Mouse (Mus musculus) common myeloid progenitor, adult 5-6 weeks (primary cell): ENCODE measurements around the gene Grip2. TPM values are rescaled to one million over a fixed set of nuclear protein-coding genes. Genes with fewer than 3 reads are reported as not detected.

Source experiments
- ATAC-seq: replicated peaks from 2 replicates; pipeline ENCODE4 v1.8.0; 2016; ENCODE audit warnings: low read depth, mild to moderate bottlenecking, moderate TSS enrichment, inconsistent platforms; ENCODE audit not compliant: poor library complexity, severe bottlenecking
- total RNA-seq: library from RNA; stranded (forward); fragments of 200-1000, 187-1606 nt; gene quantifications from 2 replicates; pipeline ENCODE4 v1.2.3, GENCODE M21; 2017

Grip2 gene
- total RNA-seq, 1 experiment from 2014 or later = not detected

DNA sequence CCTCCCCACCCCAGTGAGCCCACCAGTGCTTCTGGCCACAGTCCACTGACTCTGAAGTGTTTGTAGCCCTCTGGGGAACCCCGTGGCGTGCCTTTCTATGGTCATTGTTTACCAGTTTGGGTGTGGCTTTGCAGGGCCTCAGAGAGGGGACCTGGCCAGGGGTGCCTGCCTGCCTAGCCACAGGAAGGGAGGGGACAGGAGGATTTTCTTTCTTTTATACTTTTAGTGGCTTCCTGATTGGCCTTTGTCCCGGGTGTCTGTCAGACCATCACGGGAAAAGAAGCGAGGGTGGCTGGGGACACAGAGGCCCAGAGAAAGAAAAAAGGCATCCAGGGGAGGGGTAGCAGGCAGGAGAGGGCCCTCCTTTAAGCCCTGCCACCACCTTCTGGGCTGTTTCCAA lies 89.0 kb downstream of the Grip2 start:
- ATAC-seq = no peak

DNA sequence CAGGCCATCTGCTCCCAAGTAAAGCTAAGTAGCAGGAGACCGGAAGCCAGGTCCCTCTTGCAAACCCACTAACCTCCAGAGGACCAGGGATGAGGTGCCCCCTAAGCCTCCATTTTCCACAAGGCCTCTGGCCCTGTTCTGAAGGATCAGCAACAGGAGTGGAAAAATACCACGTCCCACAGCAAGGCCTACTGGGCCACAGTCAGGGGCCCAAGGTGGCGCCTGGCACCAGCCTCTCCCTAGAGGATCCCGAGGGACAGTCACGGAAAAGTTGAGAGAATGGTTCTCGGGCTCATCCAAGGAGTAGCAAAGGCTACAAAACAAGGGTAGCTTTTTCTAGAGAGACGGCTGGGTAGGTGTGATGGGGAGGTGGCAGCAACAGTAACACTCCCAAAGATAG lies 89.6 kb downstream of the Grip2 start:
- no peak for ATAC-seq

DNA sequence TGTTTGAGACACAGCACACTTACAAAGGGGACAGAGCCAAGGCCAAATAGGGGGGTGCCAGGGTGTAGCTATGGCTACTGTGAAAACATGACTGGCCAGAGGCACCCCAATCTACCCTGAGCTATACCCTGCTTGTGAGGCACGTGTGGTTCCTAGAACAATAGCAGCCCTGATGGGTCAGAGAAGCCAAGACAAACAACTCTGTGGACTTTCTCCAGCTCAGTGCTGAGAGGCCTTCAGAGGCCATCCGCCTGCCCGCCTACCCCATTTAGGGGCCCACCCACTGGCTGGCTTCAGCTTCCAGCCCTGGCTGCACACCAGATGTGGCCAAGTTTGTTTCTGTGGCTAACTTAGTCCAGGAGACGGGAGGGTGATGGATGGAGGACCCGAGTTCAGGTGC lies 90.6 kb downstream of the Grip2 start:
- ATAC-seq = no peak

DNA sequence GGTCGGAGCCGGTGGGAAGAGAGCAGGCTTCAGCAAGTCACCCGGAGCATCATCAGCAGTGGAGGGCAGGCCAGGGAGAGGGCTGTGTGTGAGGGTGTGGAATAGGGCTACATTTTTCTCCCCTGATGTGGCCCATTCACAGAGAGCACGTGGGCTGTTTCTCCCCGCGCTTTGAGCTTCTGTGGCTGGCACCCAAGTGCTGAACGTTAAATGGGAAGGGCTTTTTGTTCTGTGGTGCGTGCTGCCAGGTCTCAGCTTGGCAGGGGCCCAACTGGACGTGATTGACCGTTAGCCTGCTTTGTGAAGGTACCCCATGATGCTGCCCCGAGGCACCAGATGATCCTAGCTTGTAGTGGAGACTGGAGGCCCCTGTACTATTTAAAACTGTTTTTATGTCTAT lies 94.9 kb downstream of the Grip2 start:
- ATAC-seq = no peak

DNA sequence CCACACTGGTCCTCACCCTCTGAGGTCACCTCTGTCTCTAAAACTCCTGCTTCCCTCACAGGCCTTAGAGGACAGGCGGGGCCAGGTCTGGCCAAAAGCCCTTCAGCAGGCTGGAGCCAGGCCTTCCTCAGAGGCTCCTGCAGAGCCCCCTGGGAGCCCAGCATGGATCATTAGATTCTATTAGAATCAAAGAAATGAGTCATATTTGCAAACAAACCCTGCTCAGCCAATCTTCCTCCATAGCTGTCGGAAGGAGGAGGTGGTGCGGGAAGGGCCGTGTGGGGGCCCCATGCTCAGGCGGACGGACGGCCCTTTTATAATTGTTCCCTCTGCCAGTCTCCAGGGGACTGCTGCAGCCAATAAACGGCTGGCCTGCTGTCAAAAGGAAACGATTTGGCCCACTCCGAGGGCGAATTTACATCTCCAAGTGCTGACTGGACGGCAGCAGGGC lies 97.3 kb downstream of the Grip2 start:
- no peak for ATAC-seq

DNA sequence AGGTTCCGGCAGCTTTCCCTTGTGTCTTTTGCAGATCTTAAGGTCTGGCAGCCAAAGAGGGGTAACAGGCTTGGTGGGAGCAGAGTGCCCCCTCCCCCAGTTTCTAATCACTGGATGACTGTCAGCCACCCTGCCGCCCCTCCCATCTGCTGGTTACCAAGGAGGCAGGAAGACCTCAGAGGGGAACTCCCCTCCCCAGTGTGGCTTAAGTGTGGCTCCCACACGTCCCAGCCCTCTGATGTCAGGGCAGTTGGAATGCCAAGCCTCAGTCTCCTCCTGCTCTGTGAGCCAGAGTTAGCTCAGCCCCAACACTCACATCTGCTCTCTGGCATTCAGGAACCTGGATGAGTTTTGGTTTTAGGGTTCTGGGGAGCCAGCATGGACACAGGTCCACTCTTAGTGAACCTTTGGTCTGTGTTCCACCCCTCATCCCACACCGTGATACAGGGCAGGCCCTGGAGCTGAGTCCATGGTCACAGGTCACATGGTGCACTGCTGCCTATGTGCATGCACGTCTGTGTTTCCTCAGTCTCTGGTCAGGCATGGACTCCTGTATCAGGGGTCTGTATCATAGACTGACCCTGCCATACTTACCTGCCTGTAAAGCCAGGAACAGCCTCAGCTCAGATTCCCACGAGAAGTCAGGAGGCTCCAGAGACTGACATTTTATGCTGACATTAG lies 98.0 kb downstream of the Grip2 start:
- ATAC-seq = no peak

DNA sequence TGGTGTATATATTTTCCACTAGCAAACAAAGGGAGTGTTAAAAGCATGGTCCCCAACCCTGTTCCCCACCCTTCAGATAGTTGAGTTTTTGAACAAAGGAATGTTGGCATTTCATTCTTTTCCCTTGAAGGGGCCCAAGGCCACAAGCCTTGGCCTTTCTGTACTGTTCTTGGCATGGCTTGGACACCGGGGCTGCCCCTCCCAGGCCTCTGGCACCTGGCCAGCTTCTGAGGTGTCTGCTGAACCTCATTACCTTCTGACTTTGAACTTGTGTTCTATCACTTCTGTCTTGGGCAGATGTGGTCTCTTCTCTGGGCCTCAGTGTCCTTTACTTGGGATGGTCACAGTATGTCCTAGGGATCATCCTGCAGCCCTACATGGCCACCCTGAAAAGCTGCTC lies 99.7 kb downstream of the Grip2 start:
- no peak for ATAC-seq

DNA sequence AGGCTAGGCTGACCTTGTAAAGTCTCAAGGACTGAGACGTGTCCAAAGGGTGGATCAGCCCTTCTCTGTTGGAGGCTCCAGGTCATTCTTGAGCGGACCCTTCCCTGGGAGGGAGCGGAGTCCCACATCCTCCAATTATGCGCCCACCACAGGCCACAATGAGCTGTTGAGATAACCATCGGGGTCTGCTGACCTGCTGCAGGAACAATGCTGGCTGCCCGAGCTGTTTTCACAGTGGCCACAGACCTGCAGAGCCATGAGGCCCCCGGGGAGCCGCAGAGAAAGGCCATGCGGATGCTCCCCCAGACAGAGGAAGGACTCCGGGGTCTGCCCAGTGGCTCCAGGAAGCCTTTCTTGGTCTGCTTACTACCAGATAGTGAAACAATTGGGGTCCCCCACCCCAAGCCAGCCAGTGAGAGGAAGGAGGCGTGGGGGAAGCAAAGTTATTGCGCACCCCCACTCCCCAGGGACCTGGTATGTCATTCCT lies 105.8 kb downstream of the Grip2 start:
- ATAC-seq = no peak

DNA sequence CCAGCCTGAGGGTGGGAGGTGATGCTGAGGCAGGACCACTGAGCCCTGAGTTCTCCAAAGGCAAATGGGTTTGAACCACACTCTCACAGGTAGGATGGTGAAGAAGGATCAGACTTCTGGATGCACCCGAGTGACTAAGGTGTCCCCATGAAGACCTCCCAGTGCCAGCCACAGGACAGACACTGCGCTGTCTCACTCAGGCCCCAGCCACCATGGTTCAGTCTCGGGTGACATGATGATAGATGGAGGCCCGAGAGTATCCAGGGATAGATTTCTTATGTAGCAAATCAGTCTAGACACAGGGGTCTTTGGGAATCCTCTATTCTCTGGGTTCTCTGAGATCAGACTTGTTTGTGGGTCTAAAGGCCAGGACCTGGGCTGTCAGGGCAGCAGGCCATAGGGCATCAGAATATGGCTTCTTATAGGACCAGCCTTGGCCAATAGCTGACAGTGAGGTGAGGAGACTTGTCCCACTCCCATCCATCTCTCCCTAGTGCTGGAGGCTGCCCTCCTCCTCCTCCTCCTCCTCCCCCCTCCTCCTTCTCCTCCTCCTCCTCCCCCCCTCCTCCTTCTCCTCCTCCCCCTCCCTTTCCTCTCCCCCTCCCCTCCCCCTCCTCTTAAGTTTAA lies 106.3 kb downstream of the Grip2 start:
- no peak for ATAC-seq

DNA sequence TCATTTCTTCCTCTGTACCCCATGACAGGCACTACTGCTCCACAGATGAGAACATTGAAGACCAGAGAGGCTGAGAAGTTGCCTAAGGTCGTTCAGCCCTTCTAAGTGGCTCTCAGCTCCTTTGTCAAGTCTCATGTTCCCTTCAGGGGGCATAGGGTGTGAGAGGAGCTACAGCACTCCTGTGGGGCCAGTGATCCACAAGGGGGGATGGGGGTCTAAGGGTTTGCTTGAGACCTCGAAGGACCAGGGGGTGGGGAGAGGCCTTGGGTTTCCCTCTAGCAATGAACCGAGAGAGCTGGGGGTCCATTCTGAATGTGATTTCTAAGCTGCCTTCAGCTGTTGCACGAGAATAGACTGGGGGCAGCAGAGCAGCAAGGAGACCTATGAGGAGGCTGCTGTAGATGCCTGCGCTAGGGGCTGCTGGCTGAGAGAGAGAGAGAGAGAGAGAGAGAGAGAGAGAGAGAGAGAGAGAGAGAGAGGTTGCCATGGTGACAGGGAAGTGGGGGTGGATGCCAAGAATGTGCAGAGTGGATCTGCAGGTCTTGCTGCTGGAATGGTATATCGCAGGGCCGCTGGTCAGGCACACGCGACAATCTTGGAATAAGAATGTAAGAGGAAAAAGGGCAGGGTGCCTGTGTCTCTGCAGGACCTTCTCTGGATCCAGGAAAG lies 107.1 kb downstream of the Grip2 start:
- no peak for ATAC-seq

DNA sequence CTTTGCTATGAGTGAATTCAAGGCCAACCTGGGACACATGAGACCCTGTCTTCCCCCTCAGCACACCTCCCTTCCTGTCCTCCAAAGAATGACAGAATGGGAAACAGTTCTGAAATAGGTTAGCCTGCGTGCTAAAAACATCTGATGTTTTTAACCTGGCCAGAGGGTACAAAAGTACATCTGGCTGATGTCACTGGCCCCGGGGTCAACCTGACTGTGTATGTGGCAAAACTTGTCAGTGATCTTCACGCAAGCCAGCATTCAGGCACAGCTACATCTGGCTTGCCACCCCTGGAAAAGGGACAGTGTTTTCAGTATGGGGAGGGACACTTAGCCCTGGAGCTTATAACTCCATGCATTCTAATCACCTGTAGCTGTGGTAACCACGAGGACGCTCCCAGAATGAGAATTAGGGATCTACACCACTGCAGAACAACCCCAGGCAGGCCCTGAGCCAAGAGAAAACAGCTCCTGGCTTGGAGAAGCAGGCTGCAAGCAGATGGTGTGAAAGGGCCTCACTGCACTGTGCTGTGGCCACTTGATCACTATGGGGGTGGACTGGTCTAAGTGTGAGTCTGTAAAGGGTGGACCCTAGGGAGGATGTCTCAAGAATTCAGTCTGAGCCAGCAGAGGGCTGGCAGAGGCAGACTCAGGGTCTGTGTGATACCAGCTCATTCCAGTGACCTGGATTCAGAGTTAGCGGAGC lies 107.9 kb downstream of the Grip2 start:
- ATAC-seq = no peak

DNA sequence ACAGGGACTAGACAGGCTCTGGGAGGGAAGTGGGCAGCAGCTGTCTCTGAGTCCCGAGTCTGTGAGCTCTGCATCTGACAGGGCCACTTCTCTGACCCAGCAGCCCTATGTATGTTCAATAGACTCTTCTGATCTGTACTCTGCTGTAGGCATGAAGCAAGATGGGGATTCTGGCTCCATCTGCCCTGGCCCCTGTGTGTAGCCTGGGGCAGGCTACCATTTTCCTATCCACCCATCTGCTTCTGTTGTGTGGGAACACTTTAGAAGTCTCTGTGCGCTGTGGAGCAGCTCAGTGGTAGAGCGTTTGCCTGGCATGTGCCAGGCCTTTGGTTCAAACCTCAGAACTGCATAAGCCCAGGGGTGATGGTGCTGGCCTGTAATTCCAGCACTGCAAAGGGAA lies 108.4 kb downstream of the Grip2 start:
- no peak for ATAC-seq

DNA sequence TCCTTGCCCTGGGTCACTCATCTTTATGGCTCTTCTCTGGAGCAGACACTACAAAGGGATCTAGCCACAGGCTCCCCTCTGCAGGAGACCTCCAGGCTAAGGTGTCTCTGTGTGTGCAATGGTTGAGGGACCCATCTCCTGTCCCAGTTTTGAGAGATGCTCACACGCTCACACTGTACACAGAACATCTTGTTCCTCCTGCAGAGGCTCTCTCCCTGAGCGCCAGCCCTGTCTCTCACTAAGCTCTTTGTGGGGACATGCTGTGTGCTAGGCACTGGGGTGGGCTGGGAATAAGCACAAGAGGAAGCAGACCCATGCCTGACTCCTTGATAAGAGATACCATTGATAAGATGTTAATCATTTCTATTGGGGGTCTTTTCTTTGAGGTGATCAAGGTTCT lies 109.0 kb downstream of the Grip2 start:
- no peak for ATAC-seq

DNA sequence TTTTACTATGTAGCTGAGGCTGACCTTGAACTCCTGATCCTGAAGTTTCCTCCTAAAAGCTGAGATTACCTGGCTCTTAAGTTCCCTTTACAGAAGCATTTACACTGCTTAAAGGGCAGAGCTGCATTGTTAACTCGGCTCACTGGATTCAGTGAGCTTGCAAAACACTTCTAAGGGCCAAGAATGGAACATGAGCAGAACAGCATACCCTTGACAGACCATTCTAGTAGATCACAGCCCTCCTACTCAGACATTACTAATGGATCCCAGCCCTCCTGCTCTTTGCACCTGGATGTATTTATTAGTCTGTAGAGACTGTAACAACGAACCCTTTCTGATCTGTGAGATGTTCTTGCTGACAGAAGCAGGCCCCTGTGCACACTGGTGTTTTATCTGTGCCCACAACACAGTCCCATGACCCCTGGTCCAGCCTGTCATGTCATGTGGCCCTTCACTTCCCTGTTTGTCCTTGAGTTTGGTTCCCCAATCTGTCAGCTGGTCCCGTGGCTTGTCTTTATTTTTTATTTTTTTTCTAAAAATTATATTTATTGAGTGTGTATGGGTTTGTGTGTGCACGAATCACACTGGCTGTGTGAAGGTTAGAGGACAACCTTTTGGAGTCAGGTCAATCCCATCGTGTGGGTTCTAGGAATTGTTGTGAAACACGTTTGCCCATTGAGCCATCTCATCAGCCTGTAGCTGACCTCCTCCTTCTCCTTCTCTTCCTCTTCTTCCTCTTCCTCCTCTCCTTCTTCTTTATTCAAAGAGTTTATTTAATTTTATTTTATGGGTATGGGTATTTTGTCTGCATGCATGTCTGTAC lies 110.9 kb downstream of the Grip2 start:
- peak; percentile 7; the same call in 1 of the 2 replicates for ATAC-seq

DNA sequence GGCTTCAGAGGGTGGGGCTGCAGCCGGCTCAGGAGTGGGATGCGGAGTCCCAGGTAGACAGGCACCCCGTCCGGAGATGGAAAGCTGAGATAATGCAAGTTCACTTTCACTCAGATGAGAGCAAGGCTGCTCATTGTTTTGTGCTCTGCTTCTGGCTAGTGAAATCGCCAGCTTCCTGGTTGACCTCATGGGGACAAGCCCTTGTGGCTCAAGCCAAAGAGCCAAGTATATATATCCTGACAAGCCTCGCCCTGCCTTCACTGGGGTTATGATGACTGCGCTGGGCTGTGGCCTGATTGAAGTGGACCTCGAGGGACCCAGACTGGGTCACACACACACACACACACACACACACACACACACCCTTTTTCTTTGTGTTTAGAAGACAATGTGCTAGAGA lies 112.0 kb downstream of the Grip2 start:
- ATAC-seq = no peak

DNA sequence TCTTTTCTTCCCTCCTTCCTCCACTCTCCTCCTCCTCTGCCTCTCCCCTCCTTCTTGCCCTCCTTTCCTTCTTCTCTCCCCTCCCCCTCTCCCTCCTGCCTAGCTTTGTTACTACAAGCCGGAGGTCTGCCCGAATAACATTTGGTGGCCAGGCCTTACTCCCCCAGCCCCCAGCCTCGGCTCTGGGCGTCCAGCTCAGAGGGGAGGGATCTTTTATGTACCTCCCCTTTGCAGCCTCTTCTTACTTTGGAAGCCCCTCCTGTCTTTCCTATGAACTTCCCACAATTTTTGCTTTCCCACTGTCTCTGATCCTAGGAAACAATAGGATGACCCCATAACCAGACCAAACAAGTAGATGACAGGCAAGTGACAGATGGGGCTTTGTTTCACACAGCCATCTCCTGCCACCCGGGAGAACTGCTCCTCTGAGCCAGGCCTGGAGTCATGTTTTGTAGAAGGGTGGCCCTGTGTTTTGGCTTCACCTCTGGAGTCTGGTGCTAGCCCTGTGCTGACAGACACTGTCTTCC lies 113.6 kb downstream of the Grip2 start:
- no peak for ATAC-seq

DNA sequence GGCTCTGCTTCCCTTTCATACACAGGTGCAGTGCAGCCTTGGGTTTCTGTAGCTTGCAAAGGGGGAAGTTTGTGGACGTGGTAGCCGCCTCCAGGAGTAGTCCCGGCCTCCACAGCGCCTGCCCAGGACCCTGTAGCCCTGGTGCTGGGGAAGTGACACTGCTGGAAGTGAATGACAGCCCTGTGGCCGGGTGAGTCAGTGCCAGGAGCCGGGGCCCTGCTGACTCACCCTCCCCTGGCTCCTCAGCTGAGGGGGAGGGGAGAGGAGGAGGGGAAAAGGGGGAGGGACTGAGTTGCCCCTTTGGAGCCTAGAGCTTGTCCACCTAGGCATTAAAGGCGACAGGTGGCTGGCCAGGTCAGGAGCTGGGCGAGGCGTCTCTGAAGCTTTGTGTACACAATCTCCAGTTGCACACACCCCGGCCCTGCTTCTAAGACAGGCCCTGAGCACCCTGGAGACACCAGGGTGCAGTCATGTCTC lies 114.2 kb downstream of the Grip2 start:
- ATAC-seq = peak; percentile 93

DNA sequence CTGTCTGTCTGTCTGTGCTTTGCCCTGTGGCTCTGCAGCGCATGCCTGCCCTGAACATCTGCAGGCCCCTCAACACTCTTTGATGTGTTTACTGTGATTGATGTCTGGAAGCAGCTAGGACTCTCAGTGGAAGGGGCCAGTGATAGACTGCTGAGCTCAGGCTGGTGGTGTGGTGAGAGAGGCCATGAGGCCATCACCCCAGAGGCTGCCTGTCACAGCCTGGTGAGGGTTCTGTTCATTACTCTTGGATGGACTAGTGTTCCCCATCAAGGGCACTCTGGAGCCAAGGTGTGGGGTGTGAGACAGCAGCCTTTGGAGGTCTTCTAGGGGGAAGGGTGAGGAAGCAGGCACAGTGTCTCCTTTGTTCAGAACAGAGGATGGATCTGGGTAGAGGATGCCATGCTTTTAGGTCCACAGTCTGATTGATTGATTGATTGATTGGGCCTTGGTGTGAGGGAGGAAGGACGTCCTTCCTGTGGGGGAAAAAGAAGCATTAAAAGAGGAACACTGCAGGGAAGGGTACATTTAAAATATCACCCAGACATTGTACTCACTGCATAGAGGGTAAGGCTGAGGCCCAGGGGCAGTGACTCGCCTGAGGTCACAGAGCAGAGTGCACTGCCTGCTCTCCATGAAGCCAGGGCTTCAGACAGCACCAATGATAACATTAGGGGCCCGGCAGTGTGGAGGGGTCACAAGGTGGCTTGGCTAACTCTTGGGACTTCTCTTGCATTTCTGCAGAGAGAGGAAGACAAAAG lies 114.8 kb downstream of the Grip2 start:
- no peak; the same call in 1 of the 2 replicates for ATAC-seq
